In genomic region chr3:68777801-68778200, GRCm38 (mm10) we compare ENCODE assay signal across 27 mouse cellular contexts.
A peak's percentile ranks its signal among the peaks of the same experiment; 100 is the strongest.
DNase-seq lines count a peak whose midpoint lies in the region; ATAC-seq lines count a peak whose summit lies in the region.
"Had no signal": no experiment of that assay in that cellular context is flagged by ENCODE, and none has a peak within 500 bp of the region (broad histone marks: within the 10 kb centered on the region; RNA-seq: fewer than 3 reads in every experiment).

No protein-coding gene starts in this region.

- H3K27me3 ChIP-seq in kidney, embryonic 16.5 days (ENCODE audit: insufficient read depth, low read length) = no peaks in the 10 kb centered on the region
- H3K27me3 ChIP-seq in liver, embryonic 13.5 days = no peaks in the 10 kb centered on the region
- H3K27me3 ChIP-seq: embryonic facial prominence, embryonic 13.5 days; forebrain, embryonic 12.5 days; forebrain, embryonic 15.5 days; heart, embryonic 12.5 days; heart, embryonic 15.5 days had no signal

- H3K9ac ChIP-seq in kidney, embryonic 16.5 days (replicated peaks; ENCODE audit: low read length) = no peak overlapping the region
- no peak overlapping the region for H3K9ac ChIP-seq in liver, embryonic 13.5 days
- H3K9ac ChIP-seq: embryonic facial prominence, embryonic 13.5 days; forebrain, embryonic 12.5 days; forebrain, embryonic 15.5 days; heart, embryonic 12.5 days; heart, embryonic 15.5 days; hindbrain, embryonic 14.5 days had no signal

- H3K4me1 ChIP-seq in kidney, embryonic 16.5 days (ENCODE audit: insufficient read depth, low read length) = peaks cover 23% of the 10 kb centered on the region
- no peaks in the 10 kb centered on the region; the same call in 1 of the 2 replicates for H3K4me1 ChIP-seq in liver, embryonic 13.5 days (replicated peaks)
- H3K4me1 ChIP-seq: forebrain, embryonic 12.5 days; forebrain, embryonic 15.5 days had no signal

- no peak for DNase-seq in kidney, postnatal 10 days
- DNase-seq in liver, embryonic 13.5 days = peak; percentile 7
- no peak for DNase-seq in cerebellum, postnatal 4 days (ENCODE audit: low spot score in 2 of 2)
- no peak for DNase-seq in cerebellum, adult 11-12 months
- no peak for DNase-seq in thymus, postnatal 14 days
- DNase-seq: adrenal gland, adult 2 months; adrenal gland, postnatal 14 days; cerebellum, adult 18-20 months; cerebellum, adult 9-10 months; cerebellum, postnatal 14 days; embryo, embryonic 11 days; gastrocnemius, postnatal 25 days; heart, adult 18-20 months; heart, postnatal 10 days; heart, postnatal 36 days had no signal

- no peak for ATAC-seq in kidney, embryonic 16.5 days (ENCODE audit: low FRiP score, low TSS enrichment)
- ATAC-seq in common myeloid progenitor, adult 5-6 weeks (replicated peaks; ENCODE audit: low read depth, poor library complexity, severe bottlenecking) = peak; percentile 47; the same call in 1 of the 2 replicates
- ATAC-seq in liver, embryonic 13.5 days (ENCODE audit: low read depth) = peak; percentile 41; the same call in 1 of the 2 replicates
- peak; percentile 55 for ATAC-seq in megakaryocyte progenitor cell, adult 5-6 weeks (replicated peaks; ENCODE audit: poor library complexity)
- ATAC-seq: forebrain, embryonic 15.5 days had no signal

- WGBS in kidney, embryonic 16.5 days = 67% methylated on average over 2 of the region's 2 CpGs
- WGBS in liver, embryonic 13.5 days (ENCODE audit: insufficient replicate concordance) = 10% methylated on average over 2 of the region's 2 CpGs

- H3K4me2 ChIP-seq in kidney, embryonic 16.5 days (replicated peaks; ENCODE audit: low read depth, low read length) = no peak overlapping the region
- H3K4me2 ChIP-seq in liver, embryonic 13.5 days = no peak overlapping the region
- H3K4me2 ChIP-seq: embryonic facial prominence, embryonic 13.5 days; forebrain, embryonic 12.5 days; forebrain, embryonic 15.5 days; heart, embryonic 12.5 days; heart, embryonic 15.5 days; hindbrain, embryonic 14.5 days had no signal

- H3K4me3 ChIP-seq in kidney, embryonic 16.5 days (ENCODE audit: low read length) = no peak overlapping the region
- no peak overlapping the region for H3K4me3 ChIP-seq in liver, embryonic 13.5 days (replicated peaks)
- H3K4me3 ChIP-seq: embryonic facial prominence, embryonic 10.5 days; embryonic facial prominence, embryonic 13.5 days; erythroblast, embryonic 14.5 days; forebrain, embryonic 12.5 days; forebrain, embryonic 15.5 days; heart, embryonic 12.5 days; heart, embryonic 15.5 days; hindbrain, embryonic 10.5 days had no signal

- H3K9me3 ChIP-seq in kidney, embryonic 16.5 days (ENCODE audit: low read length) = no peaks in the 10 kb centered on the region
- no peaks in the 10 kb centered on the region for H3K9me3 ChIP-seq in liver, embryonic 13.5 days (replicated peaks)
- H3K9me3 ChIP-seq: embryonic facial prominence, embryonic 10.5 days; embryonic facial prominence, embryonic 13.5 days; forebrain, embryonic 12.5 days; forebrain, embryonic 15.5 days; heart, embryonic 12.5 days; heart, embryonic 15.5 days; hindbrain, embryonic 10.5 days had no signal

- no peaks in the 10 kb centered on the region for H3K36me3 ChIP-seq in kidney, embryonic 16.5 days (ENCODE audit: insufficient read depth, low read length)
- H3K36me3 ChIP-seq in liver, embryonic 13.5 days = no peaks in the 10 kb centered on the region
- H3K36me3 ChIP-seq: embryonic facial prominence, embryonic 10.5 days; embryonic facial prominence, embryonic 13.5 days; forebrain, embryonic 12.5 days; forebrain, embryonic 15.5 days; heart, embryonic 12.5 days; heart, embryonic 15.5 days; hindbrain, embryonic 10.5 days had no signal

- H3K27ac ChIP-seq in kidney, embryonic 16.5 days (ENCODE audit: low read length) = peak overlapping the region; percentile 31; the same call in 1 of the 2 replicates
- no peak overlapping the region for H3K27ac ChIP-seq in liver, embryonic 13.5 days
- H3K27ac ChIP-seq: embryonic facial prominence, embryonic 10.5 days; embryonic facial prominence, embryonic 13.5 days; forebrain, embryonic 12.5 days; forebrain, embryonic 15.5 days; heart, embryonic 15.5 days; hindbrain, embryonic 10.5 days; hindbrain, embryonic 14.5 days had no signal
